Mouse (Mus musculus): Measurements from ENCODE around the gene Rassf10. TPM values are rescaled to one million over a fixed set of nuclear protein-coding genes. Genes with fewer than 3 reads are reported as not detected.
"Not testable (repeated sequence)": the region's sequence is repeated elsewhere in the genome, so short reads cannot be mapped to it uniquely, and the experiment has no call there.

Gene Rassf10
- polyA plus RNA-seq, 1 experiment from 2014 or later = 0.71 TPM

DNA sequence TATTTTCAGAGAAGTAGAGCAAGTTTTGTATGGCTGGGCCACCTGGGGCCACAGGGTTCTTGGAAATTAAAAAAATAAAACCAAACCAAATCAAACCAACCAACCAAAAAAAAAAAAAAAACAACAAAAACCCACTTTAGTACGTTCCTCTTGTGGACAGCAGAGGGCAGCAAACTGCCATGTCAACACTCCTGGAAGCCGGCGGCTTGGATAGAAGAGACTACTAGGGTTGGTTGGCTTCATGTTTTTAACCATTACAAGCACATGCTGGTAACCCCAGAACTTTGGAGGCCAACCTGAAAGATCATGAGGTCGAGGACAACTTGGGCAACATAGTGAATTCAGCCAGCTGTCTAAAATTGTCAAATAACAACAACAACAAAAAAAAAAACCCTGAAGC is 33.9 kb upstream of the Rassf10 start:
- H3K4me1 ChIP-seq (replicated peaks; ENCODE audit: control insufficient read depth, insufficient read depth, low read length) = peaks cover 10% of the 10 kb centered on the region
- no peak overlapping the region for H3K4me2 ChIP-seq (replicated peaks; ENCODE audit: low read depth, low read length)
- H3K9ac ChIP-seq (ENCODE audit: low read depth, low read length) = no peak overlapping the region
- no peaks in the 10 kb centered on the region for H3K27me3 ChIP-seq (ENCODE audit: control insufficient read depth, insufficient read depth, low read length)
- no peak overlapping the region for H3K27ac ChIP-seq (ENCODE audit: low read depth, low read length)
- ATAC-seq (ENCODE audit: low FRiP score) = no peak
- no peak overlapping the region for H3K4me3 ChIP-seq (ENCODE audit: low read depth, low read length)
- peak; percentile 76 for DNase-seq (ENCODE audit: low spot score)
- no peaks in the 10 kb centered on the region for H3K36me3 ChIP-seq (ENCODE audit: control insufficient read depth, insufficient read depth, low read length)
- WGBS = 4% methylated on average over 4 of the region's 4 CpGs
- no peaks in the 10 kb centered on the region for H3K9me3 ChIP-seq (ENCODE audit: control insufficient read depth, low read length)

DNA sequence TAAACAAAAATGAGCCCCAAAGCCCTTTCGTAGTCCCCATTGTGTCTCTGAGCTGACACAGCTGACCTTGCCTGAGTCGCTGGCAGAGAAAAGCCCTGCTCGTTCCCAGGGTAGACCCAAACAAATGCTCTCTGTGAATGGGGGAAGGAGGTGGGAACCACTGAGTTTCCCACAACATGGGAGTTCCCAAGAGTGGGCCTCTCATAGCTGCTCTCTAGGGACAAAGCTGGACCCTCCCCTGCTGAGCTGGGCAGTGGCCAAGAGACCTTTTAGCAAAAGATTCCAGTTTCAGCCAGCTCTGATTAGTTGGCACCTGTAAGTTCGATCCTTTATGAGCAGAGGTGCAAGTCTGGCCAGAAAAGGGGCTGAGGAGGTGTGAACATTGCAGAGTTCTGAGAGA is 31.0 kb upstream of the Rassf10 start:
- H3K9ac ChIP-seq (ENCODE audit: low read depth, low read length) = no peak overlapping the region
- H3K4me2 ChIP-seq (replicated peaks; ENCODE audit: low read depth, low read length) = no peak overlapping the region
- H3K36me3 ChIP-seq (ENCODE audit: control insufficient read depth, insufficient read depth, low read length) = no peaks in the 10 kb centered on the region
- WGBS = 34% methylated on average over 4 of the region's 4 CpGs
- no peaks in the 10 kb centered on the region for H3K27me3 ChIP-seq (ENCODE audit: control insufficient read depth, insufficient read depth, low read length)
- no peak overlapping the region for H3K27ac ChIP-seq (ENCODE audit: low read depth, low read length)
- no peak for DNase-seq (ENCODE audit: low spot score)
- no peak for ATAC-seq (ENCODE audit: low FRiP score)
- H3K4me3 ChIP-seq (ENCODE audit: low read depth, low read length) = no peak overlapping the region
- H3K4me1 ChIP-seq (replicated peaks; ENCODE audit: control insufficient read depth, insufficient read depth, low read length) = peaks cover 9% of the 10 kb centered on the region
- no peaks in the 10 kb centered on the region for H3K9me3 ChIP-seq (ENCODE audit: control insufficient read depth, low read length)

GRCm38 (mm10) chr7:112923712-112924111 is 30.1 kb upstream of the Rassf10 start:
- 76% methylated on average over 3 of the region's 3 CpGs for WGBS
- ATAC-seq (ENCODE audit: low FRiP score) (no peak), DNase-seq (ENCODE audit: low spot score) (no peak)
- H3K4me2 ChIP-seq (replicated peaks; ENCODE audit: low read depth, low read length) = no peak overlapping the region
- no peak overlapping the region for H3K4me3 ChIP-seq (ENCODE audit: low read depth, low read length)
- H3K27me3 ChIP-seq (ENCODE audit: control insufficient read depth, insufficient read depth, low read length) = no peaks in the 10 kb centered on the region
- H3K36me3 ChIP-seq (ENCODE audit: control insufficient read depth, insufficient read depth, low read length) = no peaks in the 10 kb centered on the region
- H3K9ac ChIP-seq (ENCODE audit: low read depth, low read length) = no peak overlapping the region
- peaks cover 1% of the 10 kb centered on the region; the same call in 1 of the 2 replicates for H3K4me1 ChIP-seq (replicated peaks; ENCODE audit: control insufficient read depth, insufficient read depth, low read length)
- no peak overlapping the region for H3K27ac ChIP-seq (ENCODE audit: low read depth, low read length)
- no peaks in the 10 kb centered on the region for H3K9me3 ChIP-seq (ENCODE audit: control insufficient read depth, low read length)

GRCm38 (mm10) chr7:112930669-112931068 is 23.1 kb upstream of the Rassf10 start:
- H3K9ac ChIP-seq (ENCODE audit: low read depth, low read length) = no peak overlapping the region
- no peaks in the 10 kb centered on the region for H3K9me3 ChIP-seq (ENCODE audit: control insufficient read depth, low read length)
- H3K4me3 ChIP-seq (ENCODE audit: low read depth, low read length) = no peak overlapping the region
- ATAC-seq (ENCODE audit: low FRiP score) (no peak), DNase-seq (ENCODE audit: low spot score) (no peak)
- H3K36me3 ChIP-seq (ENCODE audit: control insufficient read depth, insufficient read depth, low read length) = no peaks in the 10 kb centered on the region
- H3K4me2 ChIP-seq (replicated peaks; ENCODE audit: low read depth, low read length) = no peak overlapping the region
- H3K4me1 ChIP-seq (replicated peaks; ENCODE audit: control insufficient read depth, insufficient read depth, low read length) = no peaks in the 10 kb centered on the region
- no peaks in the 10 kb centered on the region for H3K27me3 ChIP-seq (ENCODE audit: control insufficient read depth, insufficient read depth, low read length)
- WGBS = 75% methylated on average over 7 of the region's 7 CpGs
- no peak overlapping the region for H3K27ac ChIP-seq (ENCODE audit: low read depth, low read length)

DNA sequence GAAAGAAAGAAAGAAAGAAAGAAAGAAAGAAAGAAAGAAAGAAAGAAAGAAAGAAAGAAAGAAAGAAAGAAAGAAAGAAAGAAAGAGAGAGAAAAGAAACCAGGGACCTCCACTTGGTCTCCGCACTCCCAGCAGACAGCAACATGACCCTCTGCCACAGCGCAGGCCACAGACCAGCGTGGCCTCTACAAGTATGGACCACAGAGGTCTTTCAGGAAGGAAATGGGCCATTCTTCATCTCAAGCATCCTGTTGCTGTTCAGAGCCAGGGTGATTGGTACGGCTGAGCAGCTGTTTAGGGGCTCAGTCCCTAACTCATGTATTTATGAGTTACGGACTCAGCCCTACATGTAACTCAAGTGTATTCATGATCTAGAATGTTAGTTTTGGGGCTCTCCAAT is 17.9 kb upstream of the Rassf10 start:
- not testable (repeated sequence) for H3K9ac ChIP-seq (ENCODE audit: low read depth, low read length); H3K4me1 ChIP-seq (replicated peaks; ENCODE audit: control insufficient read depth, insufficient read depth, low read length); H3K4me3 ChIP-seq (ENCODE audit: low read depth, low read length); ATAC-seq (ENCODE audit: low FRiP score); H3K27me3 ChIP-seq (ENCODE audit: control insufficient read depth, insufficient read depth, low read length); H3K9me3 ChIP-seq (ENCODE audit: control insufficient read depth, low read length); H3K4me2 ChIP-seq (replicated peaks; ENCODE audit: low read depth, low read length); DNase-seq (ENCODE audit: low spot score); H3K27ac ChIP-seq (ENCODE audit: low read depth, low read length); H3K36me3 ChIP-seq (ENCODE audit: control insufficient read depth, insufficient read depth, low read length)
- WGBS = 83% methylated on average over 5 of the region's 5 CpGs

DNA sequence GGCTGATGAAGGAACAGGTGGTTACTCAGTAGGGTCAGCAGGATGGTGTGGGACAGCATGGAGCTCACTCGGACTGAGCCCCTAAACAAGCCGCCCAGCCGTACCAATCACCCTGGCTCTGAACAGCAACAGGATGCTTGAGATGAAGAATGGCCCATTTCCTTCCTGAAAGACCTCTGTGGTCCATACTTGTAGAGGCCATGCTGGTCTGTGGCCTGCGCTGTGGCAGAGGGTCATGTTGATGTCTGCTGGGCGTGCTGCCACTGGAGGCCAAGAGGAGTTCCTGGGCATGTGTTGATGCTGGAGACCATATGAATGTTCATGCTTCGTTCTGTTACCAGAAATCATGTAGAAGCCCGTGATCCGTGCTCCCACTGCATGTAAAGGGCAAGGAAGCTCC is 16.7 kb upstream of the Rassf10 start:
- Histone ChIP-seq H3K9ac (ENCODE audit: low read depth, low read length) (no peak overlapping the region), H3K9me3 (ENCODE audit: control insufficient read depth, low read length) (no peaks in the 10 kb centered on the region), H3K27ac (ENCODE audit: low read depth, low read length) (no peak overlapping the region), H3K27me3 (ENCODE audit: control insufficient read depth, insufficient read depth, low read length) (no peaks in the 10 kb centered on the region), H3K4me2 (replicated peaks; ENCODE audit: low read depth, low read length) (no peak overlapping the region), H3K4me3 (ENCODE audit: low read depth, low read length) (no peak overlapping the region), H3K4me1 (replicated peaks; ENCODE audit: control insufficient read depth, insufficient read depth, low read length) (no peaks in the 10 kb centered on the region), H3K36me3 (ENCODE audit: control insufficient read depth, insufficient read depth, low read length) (no peaks in the 10 kb centered on the region)
- ATAC-seq (ENCODE audit: low FRiP score) (no peak), DNase-seq (ENCODE audit: low spot score) (no peak)
- WGBS = 93% methylated on average over 8 of the region's 8 CpGs

GRCm38 (mm10) chr7:112938959-112939358 is 14.8 kb upstream of the Rassf10 start:
- H3K27ac ChIP-seq (ENCODE audit: low read depth, low read length) = no peak overlapping the region
- H3K9ac ChIP-seq (ENCODE audit: low read depth, low read length) = no peak overlapping the region
- no peak overlapping the region for H3K4me3 ChIP-seq (ENCODE audit: low read depth, low read length)
- DNase-seq (ENCODE audit: low spot score) (no peak), ATAC-seq (ENCODE audit: low FRiP score) (no peak)
- no peak overlapping the region for H3K4me2 ChIP-seq (replicated peaks; ENCODE audit: low read depth, low read length)
- H3K27me3 ChIP-seq (ENCODE audit: control insufficient read depth, insufficient read depth, low read length) = no peaks in the 10 kb centered on the region
- no peaks in the 10 kb centered on the region for H3K36me3 ChIP-seq (ENCODE audit: control insufficient read depth, insufficient read depth, low read length)
- H3K4me1 ChIP-seq (replicated peaks; ENCODE audit: control insufficient read depth, insufficient read depth, low read length) = no peaks in the 10 kb centered on the region
- WGBS = 22% methylated on average over 5 of the region's 5 CpGs
- H3K9me3 ChIP-seq (ENCODE audit: control insufficient read depth, low read length) = no peaks in the 10 kb centered on the region

DNA sequence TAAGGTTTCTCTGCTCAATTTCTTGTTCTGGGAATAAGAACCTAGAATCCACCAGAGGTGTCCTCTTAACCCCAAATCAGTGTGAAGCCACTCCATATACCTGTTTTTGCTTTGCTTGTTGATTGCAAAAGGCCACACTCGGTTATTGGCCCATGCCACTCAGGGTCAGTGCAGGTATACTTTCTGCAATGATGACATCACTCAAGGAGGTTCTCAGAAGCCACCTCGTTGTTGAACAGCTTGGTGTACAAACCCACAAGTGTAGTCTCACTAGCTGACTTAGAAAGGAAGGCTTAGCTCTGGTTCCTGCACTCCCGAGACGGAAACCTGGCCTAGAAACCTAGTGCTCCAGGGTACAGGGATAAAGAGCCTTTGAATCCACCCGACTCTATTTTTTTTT is 11.2 kb upstream of the Rassf10 start:
- H3K4me1 ChIP-seq (replicated peaks; ENCODE audit: control insufficient read depth, insufficient read depth, low read length) = no peaks in the 10 kb centered on the region
- DNase-seq (ENCODE audit: low spot score) (no peak), ATAC-seq (ENCODE audit: low FRiP score) (no peak)
- H3K9ac ChIP-seq (ENCODE audit: low read depth, low read length) = no peak overlapping the region
- no peak overlapping the region for H3K4me3 ChIP-seq (ENCODE audit: low read depth, low read length)
- H3K4me2 ChIP-seq (replicated peaks; ENCODE audit: low read depth, low read length) = no peak overlapping the region
- no peaks in the 10 kb centered on the region for H3K27me3 ChIP-seq (ENCODE audit: control insufficient read depth, insufficient read depth, low read length)
- WGBS = 77% methylated on average over 5 of the region's 5 CpGs
- no peaks in the 10 kb centered on the region for H3K36me3 ChIP-seq (ENCODE audit: control insufficient read depth, insufficient read depth, low read length)
- H3K27ac ChIP-seq (ENCODE audit: low read depth, low read length) = no peak overlapping the region
- H3K9me3 ChIP-seq (ENCODE audit: control insufficient read depth, low read length) = no peaks in the 10 kb centered on the region

DNA sequence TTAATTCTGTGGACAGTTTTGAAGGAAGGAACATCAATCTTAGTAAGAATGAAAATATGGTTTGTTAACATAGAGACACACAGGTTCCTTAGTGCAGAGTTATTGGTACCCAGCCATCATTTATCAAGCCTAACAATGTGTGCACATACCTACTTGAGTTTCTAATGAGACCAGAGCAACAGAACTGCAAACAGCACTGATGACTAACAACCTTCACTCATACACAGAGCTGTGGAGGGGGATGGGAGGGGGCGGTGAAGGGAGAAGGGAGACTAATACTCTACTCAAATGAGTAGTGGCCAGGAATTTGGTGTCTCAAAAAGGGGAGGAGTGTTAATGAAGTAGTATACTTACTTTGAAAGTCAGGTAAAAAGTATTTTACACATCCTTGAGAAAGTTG is 10.7 kb upstream of the Rassf10 start:
- Histone ChIP-seq H3K4me2 (replicated peaks; ENCODE audit: low read depth, low read length) (no peak overlapping the region), H3K4me3 (ENCODE audit: low read depth, low read length) (no peak overlapping the region), H3K27me3 (ENCODE audit: control insufficient read depth, insufficient read depth, low read length) (no peaks in the 10 kb centered on the region), H3K27ac (ENCODE audit: low read depth, low read length) (no peak overlapping the region), H3K9ac (ENCODE audit: low read depth, low read length) (no peak overlapping the region), H3K36me3 (ENCODE audit: control insufficient read depth, insufficient read depth, low read length) (no peaks in the 10 kb centered on the region), H3K4me1 (replicated peaks; ENCODE audit: control insufficient read depth, insufficient read depth, low read length) (no peaks in the 10 kb centered on the region), H3K9me3 (ENCODE audit: control insufficient read depth, low read length) (no peaks in the 10 kb centered on the region)
- WGBS = 86% methylated on average over 1 of the region's 1 CpGs
- no peak for ATAC-seq (ENCODE audit: low FRiP score)
- DNase-seq (ENCODE audit: low spot score) = no peak
